Mouse (Mus musculus): ENCODE results near the gene Srrm4.

The Srrm4 gene

DNA sequence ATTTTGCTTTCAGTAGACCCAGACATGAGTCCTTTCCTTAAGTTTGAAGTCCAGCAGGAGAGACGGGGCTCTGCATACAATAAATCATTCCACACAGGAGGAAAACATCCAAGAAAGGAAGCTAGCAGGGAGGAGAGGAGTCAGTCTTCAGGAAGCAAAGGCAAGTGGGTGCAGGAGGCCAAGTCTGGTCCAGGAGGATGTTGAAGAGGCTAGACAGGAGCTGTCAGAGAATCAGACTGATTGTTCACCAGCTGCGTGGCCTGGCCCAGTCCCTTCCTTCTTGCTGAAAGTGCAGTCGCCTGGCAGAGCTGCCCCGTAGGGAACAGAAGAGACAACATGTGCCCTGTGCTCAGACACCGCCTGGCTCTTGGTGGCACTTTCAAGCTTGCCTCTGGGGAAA is 100.8 kb downstream of the Srrm4 start:
- DNase-seq (ENCODE audit: low spot score) = no peak

DNA sequence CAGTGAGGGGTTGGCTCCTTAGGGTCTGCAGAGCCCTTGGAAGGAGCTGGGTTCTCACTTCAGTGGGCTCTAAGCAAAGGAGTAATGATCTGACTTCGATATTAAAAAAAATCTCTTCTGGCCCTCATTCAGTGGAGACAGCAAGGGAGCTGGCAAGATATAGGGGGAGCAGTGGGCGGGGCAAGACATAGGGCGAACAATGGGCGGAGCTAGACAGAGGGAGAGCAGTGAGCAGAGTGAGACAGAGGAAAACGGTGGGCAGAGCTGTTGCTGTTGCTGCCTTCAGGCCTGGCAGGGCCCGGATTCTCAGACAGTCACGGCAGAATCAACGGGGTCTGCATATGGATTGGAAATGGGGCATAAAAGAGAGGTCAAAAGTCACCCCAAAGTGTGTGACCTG is 102.0 kb downstream of the Srrm4 start:
- DNase-seq (ENCODE audit: low spot score) = no peak

DNA sequence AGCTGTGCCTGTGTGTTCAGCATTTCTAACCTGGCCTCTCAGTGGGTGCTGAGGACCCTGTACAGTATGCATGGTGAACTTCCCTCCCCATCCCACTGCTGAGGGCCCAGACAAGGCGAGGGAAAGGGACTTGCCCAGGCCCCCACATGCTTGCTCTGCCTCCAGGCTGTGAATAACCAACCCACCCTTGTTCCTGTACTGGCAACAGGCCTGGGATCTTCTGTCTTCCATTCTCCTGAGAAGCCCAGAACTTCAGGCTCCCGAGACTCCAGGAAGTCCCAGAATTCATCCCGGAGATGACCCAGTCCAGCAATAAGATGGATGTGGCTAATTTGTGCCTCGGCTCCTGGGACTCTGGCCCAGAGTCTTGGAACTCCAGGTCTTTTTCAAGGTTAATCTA is 105.5 kb downstream of the Srrm4 start:
- no peak for DNase-seq (ENCODE audit: low spot score)

DNA sequence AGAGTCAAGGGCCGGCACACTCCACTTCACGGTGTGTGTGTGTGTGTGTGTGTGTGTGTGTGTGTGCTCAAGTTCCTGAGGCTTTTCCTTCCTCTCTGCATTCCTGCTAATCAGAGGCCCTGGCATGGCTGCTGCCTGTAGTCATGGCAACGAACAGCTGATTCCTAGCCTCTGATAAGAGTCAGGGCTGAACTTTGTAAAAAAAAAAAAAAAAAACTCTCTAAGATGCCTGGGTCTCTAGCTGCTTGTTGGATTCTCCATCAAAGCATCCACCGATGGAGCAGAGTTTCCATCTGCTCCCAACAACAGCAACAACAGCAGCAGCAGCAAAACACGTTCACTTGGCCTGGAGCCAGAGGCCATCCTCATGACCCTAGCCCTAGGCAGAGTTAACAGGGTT is 106.5 kb downstream of the Srrm4 start:
- no peak for DNase-seq (ENCODE audit: low spot score)

- no peak for DNase-seq (ENCODE audit: low spot score)
These were observed 107.4 kb downstream of the Srrm4 start for GRCm38 (mm10) chr5:116484236-116484635.

- no peak for DNase-seq (ENCODE audit: low spot score)
These were observed 112.8 kb downstream of the Srrm4 start for GRCm38 (mm10) chr5:116478607-116479371.

DNA sequence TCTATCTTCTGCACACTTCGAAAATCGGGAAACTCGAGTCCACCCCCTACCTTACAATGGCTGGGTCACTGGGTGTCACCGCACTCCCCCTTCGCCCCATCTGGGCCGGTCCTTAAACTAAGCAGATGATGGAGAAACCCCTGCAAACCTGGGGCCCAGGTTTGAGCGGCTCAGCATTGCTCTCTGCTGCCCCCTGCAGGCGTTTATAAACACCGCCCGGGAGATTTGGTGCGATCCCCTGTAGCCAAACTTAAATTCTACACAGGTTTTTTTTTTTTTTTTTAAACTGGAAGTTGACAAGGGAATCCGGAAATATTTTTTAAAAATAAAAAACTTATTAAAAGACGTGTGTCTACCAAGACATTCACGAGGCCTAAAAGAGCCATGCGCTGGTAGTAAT is 115.6 kb downstream of the Srrm4 start:
- DNase-seq (ENCODE audit: low spot score) = no peak

GRCm38 (mm10) chr5:116461354-116462042 is 130.1 kb downstream of the Srrm4 start:
- DNase-seq (ENCODE audit: low spot score) = no peak

GRCm38 (mm10) chr5:116459970-116460369 is 131.6 kb downstream of the Srrm4 start:
- no peak for DNase-seq (ENCODE audit: low spot score)

DNA sequence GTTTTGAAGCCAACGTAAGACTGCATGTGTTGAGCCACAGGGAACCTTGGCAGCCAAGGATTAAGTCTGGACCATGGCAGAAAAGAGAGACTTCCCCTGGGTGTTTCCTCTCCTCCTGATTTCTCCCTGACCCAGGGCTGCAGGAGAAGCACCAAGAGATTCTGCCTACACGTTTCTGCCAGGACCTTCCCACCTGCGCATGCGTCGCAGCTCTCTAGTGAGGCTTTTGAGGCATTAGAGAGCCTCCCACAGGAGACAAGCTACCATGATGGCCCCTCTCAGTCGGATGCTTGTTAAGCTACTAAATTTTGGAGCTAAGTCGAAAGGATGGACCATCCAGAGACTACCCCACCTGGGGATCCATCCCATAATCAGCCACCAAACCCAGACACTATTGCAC is 133.8 kb downstream of the Srrm4 start:
- DNase-seq (ENCODE audit: low spot score) = no peak

DNA sequence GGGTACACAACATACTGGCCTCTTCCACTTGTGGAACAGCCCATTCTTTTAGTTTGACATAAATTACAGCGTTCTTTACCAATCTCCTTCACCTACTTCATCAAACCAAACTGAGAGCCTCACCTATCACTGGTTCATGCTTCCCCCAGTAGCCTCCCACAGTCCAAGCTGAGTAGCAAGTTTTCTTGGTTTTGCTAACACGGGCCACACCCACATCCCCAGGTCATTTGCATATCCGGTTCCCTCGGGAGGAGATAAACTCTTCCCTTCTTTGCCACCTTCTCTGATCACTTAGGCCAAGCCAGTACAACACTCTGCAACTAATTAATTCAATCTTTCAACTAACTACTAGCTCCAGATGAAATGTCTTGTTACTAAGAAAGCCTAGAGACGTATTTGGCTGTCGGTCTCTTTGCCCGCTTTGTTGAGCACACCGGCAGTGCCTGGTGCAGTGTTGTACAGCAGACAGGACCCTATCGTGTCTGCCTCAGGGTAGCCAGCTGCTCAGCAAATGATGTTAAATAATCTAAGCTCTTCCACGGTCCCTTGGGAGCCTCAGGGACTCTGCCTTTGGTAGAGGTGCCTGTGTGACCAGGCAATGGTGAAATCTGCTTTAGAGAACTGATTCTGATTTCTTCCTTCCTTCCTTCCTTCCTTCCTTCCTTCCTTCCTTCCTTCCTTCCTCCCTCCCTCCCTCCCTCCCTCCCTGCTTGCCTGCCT is 134.7 kb downstream of the Srrm4 start:
- no peak for DNase-seq (ENCODE audit: low spot score)

DNA sequence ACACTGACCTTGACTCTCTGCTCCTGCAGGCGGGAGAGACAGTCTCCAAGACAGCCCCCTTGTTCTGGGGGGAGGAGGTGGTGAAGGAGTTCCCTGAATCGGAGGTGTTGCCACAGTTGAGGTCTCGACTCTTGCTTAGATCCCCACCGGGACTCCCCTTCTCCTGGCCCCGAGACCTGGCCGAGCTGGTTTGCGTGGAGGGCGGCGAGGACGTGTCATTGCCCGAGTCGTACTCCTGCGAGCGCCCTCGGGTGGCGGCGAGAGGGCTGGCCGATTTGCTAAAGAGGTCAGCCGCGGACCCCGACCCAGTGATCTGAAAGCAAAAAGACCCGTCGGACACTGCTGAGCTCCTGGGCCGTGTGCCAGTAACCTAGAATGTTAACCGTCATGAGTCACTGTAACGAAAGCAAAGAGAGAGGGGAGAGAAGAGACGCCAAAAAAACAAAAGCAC is 138.2 kb downstream of the Srrm4 start:
- no peak for DNase-seq (ENCODE audit: low spot score)

- DNase-seq (ENCODE audit: low spot score) = no peak
These were observed 140.7 kb downstream of the Srrm4 start for GRCm38 (mm10) chr5:116450901-116451300.

DNA sequence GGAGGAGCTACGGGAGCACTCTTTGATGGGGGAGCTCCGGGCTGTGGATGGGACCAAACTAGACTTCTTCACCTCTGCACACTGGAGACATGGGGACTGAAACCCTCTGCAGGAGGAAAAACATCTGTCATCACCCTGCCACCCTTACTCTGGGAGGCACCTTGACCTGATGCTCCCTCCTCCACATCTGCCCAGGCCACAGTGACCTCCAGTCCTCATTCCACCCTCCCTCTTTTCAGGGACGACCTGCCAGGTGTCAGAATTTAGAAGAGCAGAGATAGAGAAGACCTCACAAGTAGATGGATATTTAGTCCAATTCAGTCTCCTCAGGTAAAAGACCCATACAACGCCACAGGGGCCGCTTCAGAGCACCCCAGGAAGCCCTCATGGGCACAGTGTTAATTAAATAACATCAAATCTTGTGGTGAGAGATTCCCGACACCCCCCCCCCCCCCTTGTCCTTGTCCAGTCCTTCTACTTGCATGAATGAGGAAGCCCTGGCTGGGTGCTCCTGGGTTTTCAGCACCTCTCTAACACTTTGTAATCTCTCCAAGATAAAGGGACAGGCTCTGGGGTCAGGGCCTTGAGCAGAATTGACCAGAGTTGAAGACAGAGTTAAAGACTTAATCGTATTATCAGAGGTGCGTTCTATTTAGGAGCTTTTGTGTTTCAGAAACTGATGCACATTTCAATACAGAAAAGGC is 141.9 kb downstream of the Srrm4 start:
- no peak for DNase-seq (ENCODE audit: low spot score)

GRCm38 (mm10) chr5:116448409-116449191 is 143.0 kb downstream of the Srrm4 start:
- DNase-seq (ENCODE audit: low spot score) = no peak

DNA sequence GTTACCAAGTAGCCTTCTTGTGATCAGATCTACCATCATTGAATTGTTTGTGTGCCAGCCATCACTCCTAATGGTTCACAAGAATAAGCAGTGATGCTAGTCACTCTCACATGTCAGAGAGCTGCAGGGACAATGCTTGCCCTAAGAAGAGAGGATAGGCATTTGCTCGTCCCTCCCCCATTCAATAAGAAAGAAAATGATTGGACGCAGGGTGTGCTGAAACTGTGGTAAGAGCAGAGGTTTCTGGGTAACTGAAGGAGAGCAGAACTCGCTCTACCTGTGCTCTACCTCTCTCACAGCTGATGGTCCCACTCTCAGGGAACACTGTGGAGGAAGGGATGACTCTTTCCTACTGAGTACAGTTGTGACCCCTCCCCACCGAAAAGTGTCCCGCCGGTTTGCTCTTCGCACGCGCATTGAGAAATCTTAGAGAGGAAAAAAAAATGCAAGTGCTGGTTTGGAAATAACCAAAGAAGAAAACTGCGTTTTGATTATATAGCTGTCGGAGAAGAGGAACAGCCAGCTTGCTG is 143.7 kb downstream of the Srrm4 start:
- no peak for DNase-seq (ENCODE audit: low spot score)

DNA sequence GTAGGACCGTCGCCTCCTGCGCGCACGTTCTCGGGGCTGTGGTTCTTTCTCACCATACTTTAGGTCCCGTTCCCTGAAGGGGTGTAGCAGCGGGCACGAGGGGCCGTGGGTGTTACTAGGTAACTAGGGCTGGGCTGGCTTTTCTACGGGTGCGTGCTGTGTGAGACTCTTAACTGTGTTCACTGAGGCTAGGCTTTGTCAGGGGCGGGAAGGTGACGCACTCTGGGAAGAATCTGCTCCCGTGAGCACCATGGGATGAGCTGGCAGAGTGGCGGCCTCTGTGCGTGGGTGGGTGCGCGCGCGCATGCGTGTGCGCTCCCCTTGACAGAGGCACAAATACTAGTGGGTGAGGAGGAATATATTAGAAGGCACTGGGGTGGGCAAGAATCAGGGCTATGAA is 145.1 kb downstream of the Srrm4 start:
- no peak for DNase-seq (ENCODE audit: low spot score)

- no peak for DNase-seq (ENCODE audit: low spot score)
These were observed 145.8 kb downstream of the Srrm4 start for GRCm38 (mm10) chr5:116445634-116446367.

DNA sequence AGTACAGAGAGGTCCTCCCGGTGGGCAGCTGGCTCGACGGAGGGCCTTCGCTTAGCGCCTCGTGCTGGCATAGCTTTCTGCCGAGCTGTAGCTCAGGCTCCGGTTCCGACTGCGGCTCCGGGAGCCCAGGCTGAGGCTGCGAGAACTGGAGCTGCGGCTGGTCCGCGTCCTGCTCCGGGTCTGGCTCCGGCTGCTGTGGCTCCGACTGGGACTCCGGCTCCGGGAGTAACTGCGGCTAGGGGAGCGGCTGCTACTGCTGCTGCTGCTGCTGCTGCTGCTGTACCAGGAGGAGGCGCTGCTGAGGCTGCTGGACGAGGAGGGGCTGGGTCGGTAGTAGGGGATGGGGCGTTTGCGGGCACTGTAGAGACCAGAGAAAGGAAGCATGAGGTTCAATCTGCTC is 147.1 kb downstream of the Srrm4 start:
- DNase-seq (ENCODE audit: low spot score) = no peak

- no peak for DNase-seq (ENCODE audit: low spot score)
These were observed 148.1 kb downstream of the Srrm4 start for GRCm38 (mm10) chr5:116443459-116443940.
